Mouse (Mus musculus) hindbrain, embryonic 14.5 days (tissue): Measurements from ENCODE around the gene Gm20716. TPM values are rescaled to one million over a fixed set of nuclear protein-coding genes. Genes with fewer than 3 reads are reported as not detected.
A peak's percentile ranks its signal among the peaks of the same experiment; 100 is the strongest.

Source experiments
- ATAC-seq: fragments of 200-750 bp; cut with Nextera tagmentation; 2 replicates; pipeline ENCODE4 v1.8.0; 2017; ENCODE audit warnings: moderate number of reproducible peaks, mild to moderate bottlenecking, moderate TSS enrichment, moderate library complexity; ENCODE audit not compliant: low FRiP score
- DNase-seq: peaks from one replicate; pipeline ENCODE4 v3.0.0-alpha.2; 2015; ENCODE audit warnings: low spot score
- H3K27ac ChIP-seq: fragments of 300-500 bp; sonication (generic); 2 replicates; pipeline ENCODE4 v1.5.1; 2014; ENCODE audit warnings: mild to moderate bottlenecking, moderate library complexity
- H3K27me3 ChIP-seq: fragments of 300-500 bp; sonication (generic); 2 replicates; pipeline ENCODE4 v1.6.1; 2014; ENCODE audit warnings: mild to moderate bottlenecking, low read length, mixed read lengths; ENCODE audit not compliant: control insufficient read depth, insufficient read depth
- H3K36me3 ChIP-seq: fragments of 300-500 bp; sonication (generic); replicated peaks from 2 replicates; pipeline ENCODE4 v1.6.1; 2014; ENCODE audit not compliant: control insufficient read depth, insufficient read depth
- H3K4me1 ChIP-seq: fragments of 300-500 bp; sonication (generic); replicated peaks from 2 replicates; pipeline ENCODE4 v1.6.1; 2014; ENCODE audit warnings: antibody characterized with exemption, low read length, mixed read lengths; ENCODE audit not compliant: control insufficient read depth, insufficient read depth
- H3K4me2 ChIP-seq: fragments of 300-500 bp; sonication (generic); replicated peaks from 2 replicates; pipeline ENCODE4 v1.6.1; 2014; ENCODE audit warnings: mild to moderate bottlenecking, moderate library complexity
- H3K4me3 ChIP-seq: fragments of 300-500 bp; sonication (generic); replicated peaks from 2 replicates; pipeline ENCODE4 v1.5.1; 2014; ENCODE audit warnings: mild to moderate bottlenecking, low read length
- H3K9ac ChIP-seq: fragments of 300-500 bp; sonication (generic); 2 replicates; pipeline ENCODE4 v1.6.1; 2014
- H3K9me3 ChIP-seq: fragments of 300-500 bp; sonication (generic); 2 replicates; pipeline ENCODE4 v1.6.1; 2016; ENCODE audit warnings: low read length; ENCODE audit not compliant: control insufficient read depth
- WGBS: fragments of 180-500 bp; shearing (Covaris S2); extraction: QIAGEN DNeasy Blood & Tissue Kit; methylation state at CpG from one replicate; pipeline ENCODE4 v1.1.7; 2014; 5-methylcytosine and 5-hydroxymethylcytosine counted together
- polyA plus RNA-seq: library from polyadenylated mRNA; unstranded; fragments of >200 nt; fragmentation: Nextera tagmentation; extraction: Ambion mirVana; gene quantifications from 2 replicates; pipeline ENCODE4 v1.2.1, GENCODE M21; 2014

Gene Gm20716
- polyA plus RNA-seq, 1 experiment from 2014 or later = 26.3 TPM

DNA sequence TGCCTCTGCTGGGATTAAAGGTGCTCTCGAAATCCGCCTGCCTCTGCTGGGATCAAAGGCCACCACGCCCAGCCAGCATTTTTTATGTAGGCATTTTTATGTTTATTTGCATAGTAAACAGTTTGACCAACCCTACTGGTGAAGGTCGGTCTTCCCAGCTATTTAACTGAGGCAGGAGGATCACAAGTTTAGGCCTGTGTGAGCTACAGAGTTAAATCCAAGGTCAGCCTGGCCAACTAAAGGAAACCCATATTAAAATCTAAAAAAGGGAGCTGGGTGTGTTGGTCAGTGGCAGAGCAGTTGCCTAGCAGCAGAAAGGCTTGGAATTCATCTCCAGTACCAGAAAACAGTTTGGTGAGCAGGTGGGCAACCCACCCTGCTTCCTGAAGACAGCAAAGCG, 3.1 kb upstream of the Gm20716 start:
- H3K4me2 ChIP-seq = no peak overlapping the region
- H3K4me1 ChIP-seq = peaks cover 26% of the 10 kb centered on the region
- no peak overlapping the region for H3K27ac ChIP-seq
- no peaks in the 10 kb centered on the region for H3K27me3 ChIP-seq
- DNase-seq = no peak
- H3K9ac ChIP-seq = no peak overlapping the region
- no peak overlapping the region for H3K4me3 ChIP-seq
- WGBS = 98% methylated on average over 5 of the region's 5 CpGs
- peaks cover 8% of the 10 kb centered on the region for H3K36me3 ChIP-seq
- ATAC-seq = no peak
- H3K9me3 ChIP-seq = no peaks in the 10 kb centered on the region

DNA sequence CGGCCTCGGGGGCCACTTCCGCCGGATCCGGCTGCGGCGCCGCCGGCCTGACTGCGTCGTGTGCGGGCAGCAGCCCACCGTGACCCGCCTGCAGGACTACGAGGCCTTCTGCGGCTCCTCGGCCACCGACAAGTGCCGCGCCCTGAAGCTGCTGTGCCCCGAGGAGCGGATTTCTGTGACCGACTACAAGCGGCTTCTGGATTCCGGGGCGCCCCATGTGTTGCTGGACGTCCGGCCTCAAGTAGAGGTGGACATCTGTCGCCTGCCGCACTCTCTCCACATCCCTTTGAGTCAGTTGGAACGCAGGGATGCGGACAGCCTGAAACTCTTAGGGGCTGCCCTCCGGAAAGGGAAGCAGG, 1.3 kb upstream of the Gm20716 start:
- peaks cover 28% of the 10 kb centered on the region for H3K4me1 ChIP-seq
- ATAC-seq (no peak; the same call in 1 of the 2 replicates), DNase-seq (no peak)

DNA sequence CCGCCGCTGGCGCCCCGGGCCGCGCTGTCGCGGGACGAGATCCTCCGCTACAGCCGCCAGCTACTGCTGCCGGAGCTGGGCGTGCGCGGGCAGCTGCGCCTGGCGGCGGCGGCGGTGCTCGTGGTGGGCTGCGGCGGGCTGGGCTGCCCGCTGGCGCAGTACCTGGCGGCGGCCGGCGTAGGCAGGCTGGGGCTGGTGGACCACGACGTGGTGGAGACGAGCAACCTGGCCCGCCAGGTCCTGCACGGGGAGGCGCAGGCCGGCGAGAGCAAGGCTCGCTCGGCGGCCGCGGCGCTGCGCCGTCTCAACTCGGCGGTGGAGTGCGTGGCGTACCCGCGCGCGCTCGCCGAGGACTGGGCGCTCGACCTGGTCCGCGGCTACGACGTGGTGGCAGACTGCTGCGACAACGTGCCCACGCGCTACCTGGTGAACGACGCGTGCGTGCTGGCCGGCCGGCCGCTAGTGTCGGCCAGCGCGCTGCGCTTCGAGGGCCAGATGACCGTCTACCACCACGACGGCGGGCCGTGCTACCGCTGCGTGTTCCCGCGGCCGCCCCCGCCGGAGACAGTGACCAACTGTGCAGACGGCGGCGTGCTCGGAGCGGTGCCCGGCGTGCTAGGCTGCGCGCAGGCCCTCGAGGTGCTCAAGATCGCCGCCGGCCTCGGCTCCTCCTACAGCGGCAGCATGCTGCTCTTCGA, 758 bp upstream of the Gm20716 start:
- ATAC-seq (peak; percentile 67), DNase-seq (no peak)
- H3K4me2 ChIP-seq = peak overlapping the region; percentile 98
- H3K27me3 ChIP-seq = no peaks in the 10 kb centered on the region
- H3K27ac ChIP-seq = peak overlapping the region; percentile 98
- peak overlapping the region; percentile 82 for H3K9ac ChIP-seq
- H3K4me1 ChIP-seq = peaks cover 28% of the 10 kb centered on the region
- peaks cover 17% of the 10 kb centered on the region for H3K36me3 ChIP-seq
- no peaks in the 10 kb centered on the region for H3K9me3 ChIP-seq
- peak overlapping the region; percentile 97 for H3K4me3 ChIP-seq
- 4% methylated on average over 85 of the region's 105 CpGs for WGBS

More for the DNA sequence above, 1.3 kb upstream of the Gm20716 start:
- 71% methylated on average over 33 of the region's 33 CpGs for WGBS
- H3K27me3 ChIP-seq = no peaks in the 10 kb centered on the region
- H3K4me2 ChIP-seq = peak overlapping the region; percentile 98
- peak overlapping the region; percentile 82 for H3K9ac ChIP-seq
- H3K4me3 ChIP-seq = peak overlapping the region; percentile 97
- no peak overlapping the region for H3K27ac ChIP-seq
- no peaks in the 10 kb centered on the region for H3K9me3 ChIP-seq
- peaks cover 12% of the 10 kb centered on the region for H3K36me3 ChIP-seq

GRCm38 (mm10) chr2:168229116-168230025, 793 bp downstream of the Gm20716 start:
- no peak for ATAC-seq
- Histone ChIP-seq H3K27me3 (no peaks in the 10 kb centered on the region), H3K9me3 (no peaks in the 10 kb centered on the region), H3K36me3 (peaks cover 31% of the 10 kb centered on the region), H3K9ac (peak overlapping the region; percentile 82), H3K4me2 (peak overlapping the region; percentile 98), H3K4me1 (peaks cover 28% of the 10 kb centered on the region), H3K27ac (peak overlapping the region; percentile 98), H3K4me3 (peak overlapping the region; percentile 97)
- 20% methylated on average over 41 of the region's 41 CpGs for WGBS
- DNase-seq = no peak

DNA sequence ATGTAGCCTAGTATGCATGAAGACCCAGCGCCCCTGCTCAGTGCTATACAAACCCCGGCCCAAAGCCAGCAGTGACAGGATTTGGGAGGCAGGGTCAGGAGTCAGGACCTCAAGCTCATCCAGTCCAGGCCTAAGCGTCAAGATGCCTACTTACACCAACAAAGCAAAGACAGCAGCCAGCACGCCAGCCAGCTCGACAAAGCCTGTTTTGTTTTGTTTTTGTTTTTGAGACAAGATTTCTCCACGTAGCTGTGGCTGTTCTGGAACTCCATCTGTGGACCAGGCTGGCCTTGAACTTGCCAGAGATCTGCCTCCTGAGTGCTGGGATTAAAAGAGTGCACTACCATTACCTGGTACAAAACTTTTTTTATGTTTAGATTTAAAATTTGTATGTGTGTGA, 6.8 kb downstream of the Gm20716 start:
- Histone ChIP-seq H3K27ac (no peak overlapping the region), H3K4me2 (no peak overlapping the region), H3K9me3 (no peaks in the 10 kb centered on the region), H3K4me1 (peaks cover 3% of the 10 kb centered on the region; the same call in 1 of the 2 replicates), H3K27me3 (no peaks in the 10 kb centered on the region), H3K36me3 (peaks cover 78% of the 10 kb centered on the region), H3K9ac (no peak overlapping the region), H3K4me3 (no peak overlapping the region)
- DNase-seq = no peak
- 88% methylated on average over 6 of the region's 6 CpGs for WGBS
- no peak for ATAC-seq

DNA sequence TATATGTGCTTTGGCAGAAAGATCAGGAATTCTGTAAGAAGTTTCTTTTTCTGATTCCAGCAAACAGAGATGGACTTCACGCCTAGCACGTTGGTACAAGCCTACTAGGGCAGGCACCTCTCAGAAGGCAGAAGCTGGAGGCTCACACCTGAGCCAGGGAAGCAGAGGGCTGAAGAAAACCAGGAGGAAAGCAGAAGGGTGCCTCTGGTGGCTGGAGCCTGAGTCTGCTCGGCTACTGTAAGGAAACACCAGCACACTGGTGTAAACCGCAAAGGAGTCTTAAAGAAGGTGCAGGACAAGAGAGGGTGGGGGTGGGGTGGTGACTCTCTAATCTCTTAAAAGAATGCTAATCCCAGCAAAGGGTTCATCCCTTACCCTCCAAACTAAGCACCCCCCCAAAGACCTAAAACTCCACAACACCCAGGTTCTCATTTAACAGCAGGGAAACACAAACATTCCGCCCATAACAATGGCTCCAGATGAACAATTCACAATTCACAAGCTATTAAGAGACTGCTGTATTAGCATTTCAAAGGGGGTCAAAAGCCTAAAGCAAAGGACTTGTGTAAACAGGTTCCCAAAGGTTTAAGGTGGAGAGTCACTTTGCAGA, 16.3 kb downstream of the Gm20716 start:
- DNase-seq = no peak
- Histone ChIP-seq H3K9ac (no peak overlapping the region), H3K27me3 (no peaks in the 10 kb centered on the region), H3K36me3 (peaks cover 97% of the 10 kb centered on the region), H3K27ac (no peak overlapping the region), H3K4me1 (no peaks in the 10 kb centered on the region), H3K4me2 (no peak overlapping the region), H3K4me3 (no peak overlapping the region), H3K9me3 (no peaks in the 10 kb centered on the region)
- 45% methylated on average over 5 of the region's 5 CpGs for WGBS
- no peak for ATAC-seq

- ATAC-seq (no peak), DNase-seq (no peak)
- Histone ChIP-seq H3K4me2 (peak overlapping the region; percentile 54; the same call in 1 of the 2 replicates), H3K27me3 (no peaks in the 10 kb centered on the region), H3K9me3 (no peaks in the 10 kb centered on the region), H3K4me3 (no peak overlapping the region), H3K9ac (no peak overlapping the region), H3K27ac (peak overlapping the region; percentile 98), H3K4me1 (peaks cover 18% of the 10 kb centered on the region), H3K36me3 (peaks cover 58% of the 10 kb centered on the region)
- 96% methylated on average over 3 of the region's 3 CpGs for WGBS
Measured at GRCm38 (mm10) chr2:168207883-168208282, 22.3 kb downstream of the Gm20716 start.

DNA sequence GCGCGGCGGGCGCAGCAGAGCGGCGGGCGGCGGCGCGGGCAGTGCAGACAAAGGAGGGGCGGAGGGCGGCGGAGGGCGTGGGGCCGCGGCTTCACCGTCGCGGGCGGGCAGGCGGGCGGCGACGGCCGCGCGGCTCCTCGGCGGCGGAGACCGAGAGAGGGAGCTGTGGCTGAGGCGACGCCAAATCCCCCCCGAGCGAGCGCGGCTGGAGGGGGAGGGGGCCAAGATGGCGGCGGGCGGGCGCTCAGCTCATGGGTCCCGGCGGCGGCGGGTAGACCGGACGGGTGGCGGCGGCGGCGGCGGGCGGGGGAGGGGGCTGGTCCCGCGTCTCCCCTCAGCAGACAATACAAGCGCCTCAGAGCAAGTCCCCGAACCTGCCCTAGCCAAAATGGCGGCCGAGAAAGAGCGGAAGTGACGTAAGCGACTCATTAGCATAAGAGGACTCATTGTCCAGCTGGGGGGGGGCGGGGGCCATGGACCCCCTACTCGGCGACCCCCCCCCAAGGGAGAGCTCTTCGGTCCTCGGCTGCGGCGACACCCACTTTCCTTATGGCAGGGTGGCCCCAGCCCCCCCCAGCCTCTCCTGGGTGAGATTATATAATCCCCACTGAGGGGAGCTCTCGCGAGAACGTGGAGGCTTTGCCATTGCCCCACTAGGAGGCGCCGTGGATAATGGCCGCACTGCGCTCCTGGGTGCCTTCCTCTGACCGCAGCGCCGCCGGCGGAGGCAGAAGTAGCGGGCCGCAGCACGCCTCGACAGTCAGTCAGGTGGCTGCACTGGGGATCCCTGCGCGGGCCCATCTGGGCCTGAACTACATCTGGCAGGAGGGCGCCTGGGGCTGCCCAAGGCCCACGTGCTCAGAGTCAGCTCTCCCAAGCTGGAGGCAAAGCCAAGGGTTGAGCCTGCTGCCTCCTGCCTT, 23.2 kb downstream of the Gm20716 start, which contains the start of gene Adnp:
Gene Adnp (minus strand): TSS at position 388 of the 920 bp plus-strand sequence.
- ATAC-seq (peak; percentile 89), DNase-seq (peak; percentile 95)
- Histone ChIP-seq H3K9ac (peak within 1 kb of the TSS; percentile 100), H3K4me3 (peak within 1 kb of the TSS; percentile 93), H3K9me3 (no peaks in the 10 kb centered on the region), H3K27ac (peak within 1 kb of the TSS; percentile 98), H3K27me3 (no peaks in the 10 kb centered on the region), H3K36me3 (peaks cover 49% of the 10 kb centered on the region), H3K4me2 (peak within 1 kb of the TSS; percentile 97), H3K4me1 (peaks cover 18% of the 10 kb centered on the region)
- WGBS = under 1% methylated on average over 58 of the region's 89 CpGs
